Mouse (Mus musculus): ENCODE data around the gene Rnf167.
A peak's percentile ranks its signal among the peaks of the same experiment; 100 is the strongest.

DNA sequence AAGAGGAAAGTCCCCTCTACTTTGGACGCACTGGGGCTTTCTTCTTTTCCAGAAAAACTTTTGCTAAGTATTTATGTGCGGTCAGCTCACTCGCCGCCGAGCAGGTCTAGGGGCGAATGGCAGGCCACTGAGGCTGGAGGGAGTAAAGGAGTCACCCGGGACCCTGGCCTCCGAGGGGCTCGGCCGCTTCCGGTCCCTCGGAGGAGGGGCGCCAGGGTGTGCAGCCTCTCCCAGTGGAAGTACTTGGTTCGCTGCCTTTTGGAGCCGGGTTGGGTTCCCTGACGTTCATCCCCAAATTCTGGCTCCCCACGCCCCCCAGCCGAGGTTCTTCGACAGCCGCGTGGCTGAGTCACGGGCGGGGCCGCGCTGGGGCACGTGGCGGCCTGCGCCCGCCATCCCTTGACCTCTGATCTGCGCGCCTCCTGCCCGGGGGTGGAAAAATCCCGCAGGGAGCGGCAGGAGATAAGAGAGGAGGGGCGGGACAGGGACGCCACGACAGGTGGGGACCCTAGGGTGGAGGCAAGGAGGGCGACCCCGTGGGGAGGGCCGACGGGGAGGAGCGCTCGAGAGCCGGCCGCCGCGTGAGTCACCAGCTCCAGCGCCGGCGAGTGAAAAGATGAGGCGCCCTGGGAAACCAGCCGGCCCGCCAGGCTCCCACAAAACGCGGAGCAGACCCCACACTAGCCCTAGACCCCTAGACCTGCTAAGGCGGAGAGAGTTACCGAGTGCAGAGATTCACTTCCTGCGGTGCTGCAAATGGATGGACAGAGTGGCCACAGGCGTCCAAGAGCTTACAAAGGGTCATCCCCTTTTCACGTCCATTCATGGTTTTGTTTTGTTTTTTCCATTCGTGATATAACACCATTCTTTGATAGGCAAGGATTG is 8.8 kb downstream of the Rnf167 start:
- TF ChIP-seq EP300 (IDR thresholded peaks at IDR 0.05): peak; percentile 2; the same call in 1 of the 2 replicates
- TF ChIP-seq CTCF (IDR thresholded peaks at IDR 0.05): no peak

Data from lung, postnatal 0 days (tissue).